Mouse (Mus musculus): ENCODE measurements around the gene Kcnn4. TPM values are rescaled to one million over a fixed set of nuclear protein-coding genes. Genes with fewer than 3 reads are reported as not detected.

Kcnn4 gene
- polyA plus RNA-seq (2012; ENCODE audit: low replicate concordance): 200 and 304 TPM in 2 replicates

DNA sequence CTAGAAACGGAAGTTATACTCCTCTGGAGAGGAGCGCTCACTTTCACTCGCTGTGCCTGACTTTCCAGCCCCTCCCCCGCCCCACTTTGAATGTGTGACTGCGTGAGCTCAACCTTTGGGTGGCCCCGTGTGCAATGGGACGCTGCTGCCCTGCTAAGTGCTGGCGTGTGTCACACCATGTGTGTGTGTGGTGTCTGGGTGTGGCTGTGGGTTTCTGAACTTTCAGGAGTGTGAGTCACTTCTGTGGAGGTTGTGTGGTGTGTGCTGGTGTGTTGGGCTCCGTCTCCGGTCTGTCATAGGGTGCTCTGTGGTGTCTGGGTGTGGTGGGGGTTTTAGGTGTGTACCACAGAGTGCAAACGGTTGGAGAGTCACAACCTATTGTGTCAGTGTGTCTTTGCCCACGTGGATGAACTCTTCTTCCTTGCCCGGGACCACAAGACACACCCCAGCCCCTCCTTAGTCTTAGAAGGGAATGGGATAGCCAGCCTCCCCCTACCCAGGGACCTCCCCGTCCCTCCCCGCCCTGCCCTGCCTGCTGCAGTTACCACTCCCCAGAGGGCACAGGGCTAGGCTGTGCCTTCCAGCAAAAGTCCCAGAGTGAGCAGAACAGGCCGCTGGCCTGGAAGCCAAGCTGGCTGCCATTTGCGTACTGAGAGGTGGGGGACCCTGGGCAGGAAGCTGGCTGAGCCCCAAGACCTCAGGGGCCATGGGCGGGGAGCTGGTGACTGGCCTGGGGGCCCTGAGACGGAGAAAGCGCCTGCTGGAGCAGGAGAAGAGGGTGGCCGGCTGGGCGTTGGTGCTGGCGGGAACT, at the start of gene Kcnn4:
Gene Kcnn4, plus strand, starts transcription at position 533 of the 811 bp plus-strand sequence.

DNA sequence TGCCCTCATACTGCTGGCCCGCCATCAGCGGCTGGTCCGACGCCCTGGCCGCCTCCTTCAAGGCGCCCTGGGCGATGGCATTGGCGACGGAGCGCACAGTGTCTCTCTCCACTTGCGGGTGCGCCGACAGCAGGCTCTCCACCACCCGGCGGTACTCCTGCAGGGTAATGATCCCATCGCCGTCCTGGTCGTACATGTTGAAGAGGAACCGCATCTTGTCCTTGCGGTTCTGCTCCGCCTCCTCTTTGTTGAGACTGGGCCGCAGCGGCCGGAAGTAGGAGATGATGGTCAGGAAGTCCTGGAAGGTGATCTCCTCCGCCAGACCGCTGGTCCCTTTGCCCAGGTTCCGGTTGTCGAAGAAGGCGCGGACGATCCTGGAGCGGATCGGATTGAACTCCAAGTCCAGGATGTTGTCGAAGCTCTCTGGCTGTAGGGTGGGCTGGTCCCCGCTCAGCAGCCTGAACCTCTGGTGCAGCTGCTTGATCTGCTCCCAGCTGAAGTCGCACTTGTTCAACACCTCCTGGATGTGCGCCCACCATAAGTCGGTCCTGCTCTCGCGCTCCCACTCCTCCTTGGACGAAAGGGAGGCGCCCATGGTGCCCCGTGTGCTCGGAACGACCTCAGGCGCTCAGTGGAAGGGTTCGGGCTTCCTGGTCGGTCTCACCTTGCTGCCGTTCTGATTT, 36.6 kb upstream of the Kcnn4 start, which contains the start of gene Tescl:
Gene Tescl, minus strand, starts transcription at position 633 of the 683 bp plus-strand sequence.

DNA sequence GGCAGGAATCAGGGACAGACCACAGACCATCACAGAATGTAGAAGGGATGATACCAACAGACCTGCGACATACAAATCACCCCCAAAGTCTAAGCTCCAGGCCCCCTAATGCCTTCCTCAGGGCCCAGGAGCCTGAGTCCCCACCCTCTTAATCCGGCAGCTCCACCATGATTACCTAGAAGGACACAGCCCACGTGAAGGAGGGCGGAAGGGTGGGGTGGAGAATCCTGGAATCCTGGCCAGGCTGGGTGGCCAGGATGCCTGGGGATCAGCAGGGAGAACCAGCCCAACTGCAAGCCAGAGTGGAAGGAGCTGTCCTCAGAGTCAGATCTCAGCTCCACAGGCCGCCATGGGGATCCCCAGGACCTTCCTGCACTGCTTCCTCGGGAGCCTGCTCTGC, 21.2 kb upstream of the Kcnn4 start, which contains the start of gene Lypd5:
Gene Lypd5, plus strand, starts transcription at position 301 of the 400 bp plus-strand sequence.

DNA sequence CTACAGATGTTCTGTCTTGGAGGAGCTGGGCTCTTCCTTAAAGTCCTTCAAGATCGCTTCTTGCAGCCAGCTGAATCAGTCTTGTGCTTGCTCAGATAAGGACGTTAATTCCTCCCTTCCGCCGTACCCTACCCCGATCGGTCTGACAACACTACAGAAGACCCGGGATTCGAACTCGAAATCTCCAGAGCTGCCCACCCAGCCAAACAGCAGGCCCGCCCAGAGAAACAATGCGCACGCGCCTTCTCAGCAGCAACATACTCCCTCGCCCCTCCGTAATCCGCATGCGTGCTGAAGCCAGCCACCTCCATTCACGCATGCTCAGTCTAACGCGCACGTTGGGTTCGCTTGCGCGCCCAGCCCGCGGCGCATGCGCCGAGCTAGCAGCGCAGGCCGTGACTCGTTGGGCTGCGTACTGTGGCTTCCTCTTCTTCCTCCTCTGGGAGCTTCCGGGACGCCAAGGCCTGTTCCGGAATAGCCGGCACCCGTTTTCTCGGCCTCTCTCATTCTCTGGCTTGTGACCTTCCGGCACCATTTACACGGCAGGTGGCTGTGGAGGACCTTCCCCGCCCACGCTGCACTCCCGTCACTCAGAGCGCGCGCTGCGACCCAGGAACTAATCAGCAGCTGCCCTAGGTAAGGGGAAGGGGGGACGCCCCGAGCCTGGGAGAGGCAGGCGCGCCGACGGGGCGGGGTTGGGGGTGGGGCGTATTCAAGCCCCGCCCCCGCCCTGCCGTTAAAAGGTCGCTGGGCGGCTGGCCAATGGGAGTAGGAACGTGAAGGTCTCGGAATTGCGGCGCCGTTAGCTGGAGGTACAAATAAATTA, 29.4 kb downstream of the Kcnn4 start, which contains the start of gene Smg9:
Gene Smg9, plus strand, starts transcription at position 364 of the 826 bp plus-strand sequence.

Other genes with a start within 250 kb of the Kcnn4 start
- 0.20 and 0.44 TPM in 2 replicates for gene Zfp235, start 236.1 kb upstream of the Kcnn4 start, polyA plus RNA-seq (2012; ENCODE audit: low replicate concordance)
- gene Zfp114, start 195.2 kb upstream of the Kcnn4 start, polyA plus RNA-seq (2012; ENCODE audit: low replicate concordance): 0.41 TPM in 1 of 2 replicates, not detected in the other
- not detected in 2 replicates for gene Zfp111, start 158.8 kb upstream of the Kcnn4 start, polyA plus RNA-seq (2012; ENCODE audit: low replicate concordance)
- gene Zfp109, start 132.7 kb upstream of the Kcnn4 start, polyA plus RNA-seq (2012; ENCODE audit: low replicate concordance): 0.56 TPM in 1 of 2 replicates, not detected in the other
- not detected in 2 replicates for gene Zfp108, start 115.5 kb upstream of the Kcnn4 start, polyA plus RNA-seq (2012; ENCODE audit: low replicate concordance)
- 0.33 and 0.41 TPM in 2 replicates for gene Zfp93, start 99.8 kb upstream of the Kcnn4 start, polyA plus RNA-seq (2012; ENCODE audit: low replicate concordance)
- gene Zfp61, start 69.0 kb upstream of the Kcnn4 start, polyA plus RNA-seq (2012; ENCODE audit: low replicate concordance): 1.4 and 3.6 TPM in 2 replicates
- gene Zfp94, start 53.6 kb upstream of the Kcnn4 start, polyA plus RNA-seq (2012; ENCODE audit: low replicate concordance): 1.3 and 1.9 TPM in 2 replicates
- gene Tescl, start 36.3 kb upstream of the Kcnn4 start, polyA plus RNA-seq (2012; ENCODE audit: low replicate concordance): not detected in 2 replicates
- not detected in 2 replicates for gene Lypd5, start 21.1 kb upstream of the Kcnn4 start, polyA plus RNA-seq (2012; ENCODE audit: low replicate concordance)
- gene Smg9, start 29.4 kb downstream of the Kcnn4 start, polyA plus RNA-seq (2012; ENCODE audit: low replicate concordance): 75.6 and 251 TPM in 2 replicates
- not detected in 2 replicates for gene Irgc1, start 82.0 kb downstream of the Kcnn4 start, polyA plus RNA-seq (2012; ENCODE audit: low replicate concordance)
- gene Plaur, start 92.2 kb downstream of the Kcnn4 start, polyA plus RNA-seq (2012; ENCODE audit: low replicate concordance): 37.3 and 49.5 TPM in 2 replicates
- 4.2 and 15.4 TPM in 2 replicates for gene Cadm4, start 111.8 kb downstream of the Kcnn4 start, polyA plus RNA-seq (2012; ENCODE audit: low replicate concordance)
- gene Zfp428, start 136.7 kb downstream of the Kcnn4 start, polyA plus RNA-seq (2012; ENCODE audit: low replicate concordance): 13.1 and 23.9 TPM in 2 replicates
- not detected in 2 replicates for gene AC161166.1, start 142.2 kb downstream of the Kcnn4 start, polyA plus RNA-seq (2012; ENCODE audit: low replicate concordance)
- gene Irgq, start 160.4 kb downstream of the Kcnn4 start, polyA plus RNA-seq (2012; ENCODE audit: low replicate concordance): 8.4 and 8.9 TPM in 2 replicates
- not detected in 2 replicates for gene Pinlyp, start 175.9 kb downstream of the Kcnn4 start, polyA plus RNA-seq (2012; ENCODE audit: low replicate concordance)
- gene Xrcc1, start 176.0 kb downstream of the Kcnn4 start, polyA plus RNA-seq (2012; ENCODE audit: low replicate concordance): 117 and 588 TPM in 2 replicates
- gene Ethe1, start 217.3 kb downstream of the Kcnn4 start, polyA plus RNA-seq (2012; ENCODE audit: low replicate concordance): 11.9 and 12.2 TPM in 2 replicates
- gene Zfp575, start 217.4 kb downstream of the Kcnn4 start, polyA plus RNA-seq (2012; ENCODE audit: low replicate concordance): 0.47 and 1.9 TPM in 2 replicates
- gene Phldb3, start 240.5 kb downstream of the Kcnn4 start, polyA plus RNA-seq (2012; ENCODE audit: low replicate concordance): 2.1 and 4.4 TPM in 2 replicates

Data from leukemia stem cell, adult 10-12 weeks (primary cell).